Mouse (Mus musculus) hindbrain, embryonic 14.5 days (tissue): ENCODE results near the gene Ubap1. TPM values are rescaled to one million over a fixed set of nuclear protein-coding genes. Genes with fewer than 3 reads are reported as not detected.

ENCODE experiments used
- polyA plus RNA-seq: library from polyadenylated mRNA; unstranded; fragments of >200 nt; fragmentation: Nextera tagmentation; extraction: Ambion mirVana; gene quantifications from 2 replicates; pipeline ENCODE4 v1.2.1, GENCODE M21; 2014

Gene Ubap1
- polyA plus RNA-seq, 1 experiment from 2014 or later, result 68.7 TPM

Other genes starting within 250 kb of the Ubap1 start
- gene Nol6, start 224.5 kb upstream of the Ubap1 start, polyA plus RNA-seq, result 38.4 and 41.5 TPM in 2 replicates
- gene Ube2r2, start 213.3 kb upstream of the Ubap1 start, polyA plus RNA-seq, result 68.5 and 68.7 TPM in 2 replicates
- 49.7 and 50.2 TPM in 2 replicates for gene Ubap2, start 73.9 kb upstream of the Ubap1 start, polyA plus RNA-seq
- gene Dcaf12, start 34.1 kb upstream of the Ubap1 start, polyA plus RNA-seq, result 55.7 and 63.8 TPM in 2 replicates
- gene Kif24, start 115.9 kb downstream of the Ubap1 start, polyA plus RNA-seq, result 2.3 and 3.4 TPM in 2 replicates
- 72.5 and 82.6 TPM in 2 replicates for gene Nudt2, start 116.2 kb downstream of the Ubap1 start, polyA plus RNA-seq
- gene AI464131, start 154.1 kb downstream of the Ubap1 start, polyA plus RNA-seq, result 10.3 and 12.4 TPM in 2 replicates
- 19.5 and 24.2 TPM in 2 replicates for gene 1110017D15Rik, start 168.3 kb downstream of the Ubap1 start, polyA plus RNA-seq
- gene Fam219a, start 220.5 kb downstream of the Ubap1 start, polyA plus RNA-seq, result 20.0 and 23.5 TPM in 2 replicates
- 2.0 and 2.3 TPM in 2 replicates for gene Dnaic1, start 220.8 kb downstream of the Ubap1 start, polyA plus RNA-seq